Mouse (Mus musculus) megakaryocyte, embryonic 14.5 days (primary cell): Measurements from ENCODE around the gene Ell.

Experiments used
- FLI1 ChIP-seq: IDR thresholded peaks from 2 replicates; pipeline ENCODE4 v1.6.1; 2012; ENCODE audit warnings: low read length, inconsistent platforms, mixed read lengths
- GATA1 ChIP-seq: IDR thresholded peaks from 3 replicates; pipeline ENCODE4 v1.6.1; 2012; ENCODE audit warnings: mixed read lengths, low read length, inconsistent platforms, borderline replicate concordance

DNA sequence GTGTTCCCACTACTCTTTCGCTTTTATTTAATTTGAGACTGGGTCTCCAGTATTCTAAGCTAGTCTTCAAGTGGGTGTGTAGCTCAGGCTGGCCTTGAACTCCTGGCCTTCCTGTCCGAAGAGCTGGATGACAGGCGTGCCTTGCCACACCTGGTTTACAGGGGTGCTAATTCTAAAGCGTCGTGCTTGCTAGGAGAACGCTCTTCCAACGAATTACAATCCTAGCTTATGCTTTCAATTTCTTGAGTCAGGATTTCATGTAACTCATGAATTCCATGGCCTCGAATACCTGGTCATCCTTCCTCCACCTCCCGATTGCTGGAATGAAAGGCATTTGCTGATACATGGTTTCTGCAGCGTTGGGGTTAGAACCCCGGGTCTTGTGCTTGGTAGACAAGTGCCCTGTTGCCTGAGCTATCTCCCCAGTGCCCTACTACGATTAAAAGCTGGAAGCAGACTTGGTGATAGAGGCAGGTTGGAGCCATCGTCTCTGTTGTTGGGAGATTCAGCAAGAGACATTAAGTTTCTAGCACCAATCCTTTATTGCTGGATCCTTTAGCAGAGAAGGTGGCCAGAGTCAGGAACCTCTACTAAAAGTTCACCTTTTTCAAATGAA lies 11.0 kb upstream of the Ell start:
- TF ChIP-seq GATA1 = no peak
- TF ChIP-seq FLI1 = no peak
